Mouse (Mus musculus) heart, adult 2 months (tissue): ENCODE results near the gene Bcas3. TPM values are rescaled to one million over a fixed set of nuclear protein-coding genes. Genes with fewer than 3 reads are reported as not detected.

Experiments used
- DNase-seq, 2 experiments: peaks; one replicate each; pipeline ENCODE4 v3.0.0; 2021
- H3K27ac ChIP-seq: fragments of 200-600 bp; 2 replicates; pipeline ENCODE4 v1.8.1; 2022
- H3K27me3 ChIP-seq: fragments of 200-500 bp; 2 replicates; pipeline ENCODE4 v1.6.1; 2012; ENCODE audit warnings: mild to moderate bottlenecking, low read length, inconsistent platforms, mixed read lengths; ENCODE audit not compliant: control insufficient read depth, insufficient read depth
- H3K36me3 ChIP-seq: fragments of 200-500 bp; 2 replicates; pipeline ENCODE4 v1.6.1; 2012; ENCODE audit warnings: low read length, inconsistent platforms; ENCODE audit not compliant: control insufficient read depth, insufficient read depth
- H3K4me1 ChIP-seq: fragments of 200-500 bp; 2 replicates; pipeline ENCODE4 v1.6.1; 2011; ENCODE audit warnings: low read length; ENCODE audit not compliant: control insufficient read depth, insufficient read depth
- H3K4me3 ChIP-seq: fragments of 200-600 bp; 2 replicates; pipeline ENCODE4 v1.8.1; 2022
- H3K79me2 ChIP-seq: fragments of 200-500 bp; replicated peaks from 2 replicates; pipeline ENCODE4 v1.6.1; 2012; ENCODE audit warnings: mild to moderate bottlenecking, inconsistent platforms, low read length, moderate library complexity, mixed read lengths; ENCODE audit not compliant: control insufficient read depth, insufficient read depth
- H3K9ac ChIP-seq: fragments of 200-500 bp; 2 replicates; pipeline ENCODE4 v1.6.1; 2012; ENCODE audit warnings: low read depth, mild to moderate bottlenecking, control low read depth, inconsistent platforms, low read length, mixed read lengths
- CTCF ChIP-seq: fragments of 200-600 bp; IDR thresholded peaks from 2 replicates; pipeline ENCODE4 v1.8.1; 2022; ENCODE audit warnings: antibody characterized with exemption, mild to moderate bottlenecking, moderate library complexity
- EP300 ChIP-seq: fragments of 200-500 bp; IDR thresholded peaks from 2 replicates; pipeline ENCODE4 v1.6.1; 2011; ENCODE audit warnings: low read depth, low read length, control low read depth; ENCODE audit not compliant: insufficient read depth
- POLR2A ChIP-seq: fragments of 200-500 bp; IDR thresholded peaks from 2 replicates; pipeline ENCODE4 v1.6.1; 2011; ENCODE audit warnings: mild to moderate bottlenecking, low read depth, low read length, control low read depth; ENCODE audit not compliant: insufficient read depth
- WGBS: fragments of 180-500 bp; shearing (Covaris S2); methylation state at CpG from one replicate; pipeline ENCODE4 v1.1.7; 2018; 5-methylcytosine and 5-hydroxymethylcytosine counted together
- intact Hi-C: fragments of 180-260 bp; cut with DNase I; formaldehyde crosslinking; loops from one replicate; pipeline ENCODE4 v1.15.1; 2025
- polyA plus RNA-seq: library from polyadenylated mRNA; depleted of rRNA; stranded (reverse); fragments of >200 nt; gene quantifications from 2 replicates; pipeline ENCODE4 v1.2.3, GENCODE M21; 2012
- total RNA-seq, 2 experiments: library from RNA; stranded (reverse); gene quantifications; 2 replicates each; pipeline ENCODE4 v1.2.3; 2021

The Bcas3 gene
- total and polyA plus RNA-seq, 3 experiments, result 26.6 to 40.4 (median 36.0) TPM

GRCm38 (mm10) chr11:85777950-85778349 lies 425.0 kb downstream of the Bcas3 start:
- intact Hi-C loops, result no loop called here
- Histone ChIP-seq H3K36me3 (no peaks in the 10 kb centered on the region), H3K27ac (no peak overlapping the region), H3K4me1 (peaks cover 3% of the 10 kb centered on the region), H3K9ac (no peak overlapping the region), H3K79me2 (no peaks in the 10 kb centered on the region), H3K27me3 (no peaks in the 10 kb centered on the region), H3K4me3 (no peak overlapping the region)
- 70% methylated on average over 2 of the region's 2 CpGs for WGBS
- no peak for TF ChIP-seq EP300
- TF ChIP-seq POLR2A, result no peak
- TF ChIP-seq CTCF, result no peak
- DNase-seq, result no peak

- H3K36me3 ChIP-seq, result no peaks in the 10 kb centered on the region
- WGBS, result 81% methylated on average over 4 of the region's 4 CpGs
- no peaks in the 10 kb centered on the region for H3K27me3 ChIP-seq
- no peak for TF ChIP-seq CTCF
- no peak for TF ChIP-seq POLR2A
- no peak for TF ChIP-seq EP300
- no peak for DNase-seq
- intact Hi-C loops, result no loop called here
- H3K4me3 ChIP-seq, result no peak overlapping the region
- no peak overlapping the region for H3K9ac ChIP-seq
- peaks cover 3% of the 10 kb centered on the region for H3K4me1 ChIP-seq
- no peaks in the 10 kb centered on the region for H3K79me2 ChIP-seq
- no peak overlapping the region for H3K27ac ChIP-seq
These were observed 427.3 kb downstream of the Bcas3 start for GRCm38 (mm10) chr11:85780303-85780702.

- WGBS, result 89% methylated on average over 3 of the region's 3 CpGs
- Histone ChIP-seq H3K27ac (no peak overlapping the region), H3K36me3 (no peaks in the 10 kb centered on the region), H3K79me2 (no peaks in the 10 kb centered on the region), H3K4me1 (no peaks in the 10 kb centered on the region), H3K9ac (no peak overlapping the region), H3K27me3 (no peaks in the 10 kb centered on the region), H3K4me3 (no peak overlapping the region)
- TF ChIP-seq POLR2A (no peak), CTCF (peak; percentile 63)
- intact Hi-C loops, result no loop called here
- no peak for DNase-seq
These were observed 433.2 kb downstream of the Bcas3 start for GRCm38 (mm10) chr11:85786113-85786718.

DNA sequence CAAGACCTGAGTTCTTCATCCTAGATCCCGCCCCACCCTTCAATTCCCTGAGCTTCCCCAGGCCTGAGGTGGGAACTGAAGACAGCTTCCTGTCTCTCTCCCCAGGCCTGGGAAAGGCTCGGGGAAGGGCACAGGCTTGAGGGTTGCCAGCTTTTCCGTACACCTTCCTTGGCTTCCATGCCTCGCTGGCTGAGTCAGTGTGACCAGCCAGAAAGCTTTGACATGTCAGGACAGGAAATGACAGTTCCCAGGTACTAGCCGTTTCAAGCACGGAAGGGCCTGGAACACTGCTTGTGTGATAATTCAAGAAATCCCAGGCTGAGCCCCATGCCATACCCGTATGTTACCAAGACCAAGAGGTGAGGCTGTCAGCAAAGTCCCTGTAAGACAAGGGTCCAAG lies 436.8 kb downstream of the Bcas3 start:
- no peak for TF ChIP-seq EP300
- TF ChIP-seq CTCF, result no peak
- TF ChIP-seq POLR2A, result no peak
- Histone ChIP-seq H3K4me1 (no peaks in the 10 kb centered on the region), H3K27me3 (no peaks in the 10 kb centered on the region), H3K9ac (no peak overlapping the region), H3K36me3 (no peaks in the 10 kb centered on the region), H3K79me2 (no peaks in the 10 kb centered on the region), H3K27ac (no peak overlapping the region), H3K4me3 (no peak overlapping the region)
- WGBS, result 76% methylated on average over 7 of the region's 7 CpGs
- intact Hi-C loops, result no loop called here
- no peak for DNase-seq

DNA sequence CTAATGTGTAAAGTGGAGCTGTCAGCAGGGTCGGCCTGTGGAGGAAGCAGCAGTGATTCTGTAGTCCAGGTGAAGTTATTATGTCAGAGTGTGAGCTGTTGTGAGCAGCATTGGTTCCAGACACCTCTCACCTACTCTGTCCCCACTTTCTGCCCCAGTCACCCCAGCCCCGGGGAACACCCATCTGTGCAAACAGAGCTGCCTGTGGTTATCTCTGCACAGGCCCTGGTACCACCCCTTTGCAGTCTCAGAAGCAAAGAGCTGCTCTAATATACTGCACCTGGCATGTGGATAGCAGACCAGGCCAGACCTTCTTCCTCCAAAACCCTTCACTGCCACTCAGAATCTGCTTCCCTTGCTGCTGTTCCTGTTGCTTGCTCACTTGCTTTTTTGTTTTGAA lies 437.3 kb downstream of the Bcas3 start:
- 81% methylated on average over 2 of the region's 2 CpGs for WGBS
- intact Hi-C loops, result no loop called here
- TF ChIP-seq EP300 (no peak), POLR2A (no peak), CTCF (no peak)

GRCm38 (mm10) chr11:85791212-85791611 lies 438.2 kb downstream of the Bcas3 start:
- 95% methylated on average over 1 of the region's 1 CpGs for WGBS
- no peak for TF ChIP-seq POLR2A
- no peak for TF ChIP-seq CTCF
- TF ChIP-seq EP300, result no peak
- Histone ChIP-seq H3K27me3 (no peaks in the 10 kb centered on the region), H3K79me2 (no peaks in the 10 kb centered on the region), H3K27ac (no peak overlapping the region), H3K36me3 (no peaks in the 10 kb centered on the region), H3K4me3 (no peak overlapping the region), H3K9ac (no peak overlapping the region), H3K4me1 (no peaks in the 10 kb centered on the region)
- DNase-seq, result no peak
- intact Hi-C loops, result no loop called here

More for the DNA sequence above, 437.3 kb downstream of the Bcas3 start:
- Histone ChIP-seq H3K79me2 (no peaks in the 10 kb centered on the region), H3K27ac (no peak overlapping the region), H3K4me3 (no peak overlapping the region), H3K4me1 (no peaks in the 10 kb centered on the region), H3K27me3 (no peaks in the 10 kb centered on the region), H3K9ac (no peak overlapping the region), H3K36me3 (no peaks in the 10 kb centered on the region)
- DNase-seq, result no peak
